Mouse (Mus musculus) c-Kit-positive CD71-negative TER-119-negative erythroid progenitor cells, embryonic 14.5 days (primary cell): Measurements from ENCODE around the gene Slc9a3r2.
A peak's percentile ranks its signal among the peaks of the same experiment; 100 is the strongest.
"Not testable (repeated sequence)": the region's sequence is repeated elsewhere in the genome, so short reads cannot be mapped to it uniquely, and the experiment has no call there.

ENCODE experiments used
- DNase-seq: peaks from one replicate; pipeline ENCODE4 v3.0.0-alpha.2; 2013; ENCODE audit warnings: low read depth

Slc9a3r2 gene

DNA sequence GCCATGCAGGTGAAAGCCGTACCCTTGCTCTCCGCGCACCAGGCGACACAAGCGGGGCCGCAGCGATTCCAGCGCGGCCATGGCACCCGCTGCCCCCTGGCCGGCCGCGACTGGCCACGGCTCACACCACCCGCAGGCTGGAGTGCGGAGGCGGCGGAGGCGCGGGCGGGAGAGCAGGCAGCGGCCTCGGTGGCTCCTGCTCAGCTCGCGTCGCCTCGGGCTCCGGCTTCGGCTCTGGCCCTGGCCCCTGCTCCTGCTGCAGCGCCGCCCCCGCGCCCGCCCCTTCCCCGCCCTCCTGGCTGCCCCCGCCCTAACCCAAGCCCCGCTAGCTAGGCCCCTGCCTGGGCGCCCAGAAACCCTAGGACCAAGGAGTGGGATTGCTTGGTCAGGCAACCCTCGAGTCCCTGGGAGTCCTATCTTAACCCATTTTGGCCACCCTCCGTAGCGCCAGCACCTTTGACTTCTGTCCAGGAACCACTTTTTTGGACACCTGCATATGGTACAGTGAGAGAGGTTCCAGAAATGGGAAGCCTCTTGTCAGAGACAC, at the start of gene Slc9a3r2:
TSS of gene Slc9a3r2 (minus strand) at position 258 of the 547 bp plus-strand sequence.
- DNase-seq = no peak

GRCm38 (mm10) chr17:24699473-24699872, 49.3 kb upstream of the Slc9a3r2 start:
- no peak for DNase-seq

- no peak for DNase-seq
Measured at GRCm38 (mm10) chr17:24698715-24699114, 48.6 kb upstream of the Slc9a3r2 start.

GRCm38 (mm10) chr17:24697985-24698384, 47.9 kb upstream of the Slc9a3r2 start:
- no peak for DNase-seq

GRCm38 (mm10) chr17:24696011-24696697, 46.0 kb upstream of the Slc9a3r2 start, which contains the start of the genes Gfer and Noxo1:
TSS of gene Gfer (minus strand) at chr17:24696156.
TSS of gene Noxo1 (plus strand) at chr17:24696234.
- DNase-seq = peak; percentile 72

GRCm38 (mm10) chr17:24695326-24696010, 45.3 kb upstream of the Slc9a3r2 start:
- no peak for DNase-seq

DNA sequence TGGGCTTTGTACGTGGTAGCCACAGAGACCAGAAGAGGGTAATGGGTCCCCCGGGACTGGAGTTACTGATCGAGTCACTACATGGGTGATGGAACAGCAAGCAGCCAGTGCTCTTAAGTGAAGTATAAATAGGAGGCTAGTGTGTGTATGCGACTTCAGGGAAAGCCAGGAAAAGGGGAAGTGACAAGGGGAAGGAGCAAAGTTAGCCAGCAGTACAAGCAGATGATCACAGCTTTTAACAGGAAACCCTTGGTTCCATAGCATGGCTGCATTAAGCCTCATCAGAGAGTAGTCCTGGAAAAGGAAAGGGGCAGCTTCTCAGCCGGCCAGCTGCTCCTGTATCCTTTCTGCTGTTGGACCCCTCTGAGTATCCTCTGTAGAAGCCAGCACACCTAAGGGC, 42.3 kb upstream of the Slc9a3r2 start:
- no peak for DNase-seq

GRCm38 (mm10) chr17:24689251-24690081, 39.3 kb upstream of the Slc9a3r2 start, which contains the start of gene Syngr3:
TSS of gene Syngr3 (minus strand) at chr17:24689955.
- DNase-seq = no peak

- DNase-seq = no peak
Measured at GRCm38 (mm10) chr17:24687599-24687998, 37.5 kb upstream of the Slc9a3r2 start.

DNA sequence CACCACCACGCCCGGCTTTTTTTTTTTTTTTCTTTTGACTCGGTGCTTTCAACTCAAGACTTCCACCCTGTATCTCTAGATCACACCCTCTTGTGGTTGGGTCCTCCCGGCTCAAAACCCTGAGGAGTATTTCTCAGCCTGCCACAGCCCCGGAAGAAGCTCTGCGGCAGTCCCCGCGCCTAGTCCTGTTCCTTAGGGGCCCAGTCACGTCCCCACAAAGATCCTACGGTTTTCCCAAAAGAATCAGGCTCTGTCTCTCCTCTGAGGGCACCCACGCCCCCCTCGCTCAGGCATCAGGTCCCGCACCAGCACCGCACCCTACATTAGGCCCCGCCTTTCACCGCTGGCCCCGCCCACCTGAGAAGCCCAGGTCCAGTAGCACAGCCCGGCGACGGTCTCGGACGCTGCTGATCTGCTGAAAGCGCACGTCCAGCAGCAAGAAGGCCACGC, 37.0 kb upstream of the Slc9a3r2 start:
- DNase-seq = no peak

DNA sequence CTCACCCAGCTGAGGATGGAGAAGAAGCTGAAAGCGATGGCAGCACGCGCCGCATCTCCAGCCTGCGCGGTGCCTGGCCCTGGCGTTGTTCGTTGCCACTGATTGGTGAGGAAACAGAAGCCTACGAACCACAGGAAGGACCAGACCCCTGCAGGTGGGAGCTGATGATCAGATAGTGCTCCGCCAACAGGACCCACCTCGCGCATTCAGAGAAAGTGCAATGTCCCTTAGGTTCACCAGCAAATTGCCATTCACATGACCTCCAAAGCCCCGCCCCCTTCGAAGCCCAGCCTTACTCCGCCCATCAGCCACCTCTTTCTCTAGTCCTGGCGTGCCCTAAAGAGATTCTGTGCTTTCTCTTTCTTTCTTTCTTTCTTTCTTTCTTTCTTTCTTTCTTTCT, 36.4 kb upstream of the Slc9a3r2 start:
- DNase-seq = no peak

DNA sequence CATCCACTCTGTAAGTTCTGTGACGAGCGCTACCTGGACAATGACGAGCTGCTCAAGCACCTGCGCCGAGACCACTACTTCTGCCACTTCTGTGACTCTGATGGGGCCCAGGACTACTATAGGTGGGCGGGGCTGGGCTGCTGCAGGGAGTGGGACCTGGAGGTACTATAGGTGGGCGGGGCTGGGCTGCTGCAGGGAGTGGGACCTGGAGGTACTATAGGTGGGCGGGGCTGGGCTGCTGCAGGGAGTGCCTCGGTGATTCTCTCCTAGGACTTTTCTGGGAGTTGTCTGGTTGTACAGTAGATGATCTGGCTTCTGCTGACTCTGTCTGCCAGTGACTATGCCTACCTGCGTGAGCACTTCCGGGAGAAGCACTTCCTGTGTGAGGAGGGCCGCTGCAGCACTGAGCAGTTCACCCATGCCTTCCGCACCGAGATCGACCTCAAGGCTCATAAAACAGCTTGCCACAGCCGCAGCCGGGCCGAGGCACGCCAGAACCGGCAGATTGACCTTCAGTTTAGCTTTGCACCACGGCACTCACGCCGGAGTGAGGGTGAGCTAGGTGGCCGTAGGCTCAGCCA, 27.5 kb upstream of the Slc9a3r2 start:
- no peak for DNase-seq

DNA sequence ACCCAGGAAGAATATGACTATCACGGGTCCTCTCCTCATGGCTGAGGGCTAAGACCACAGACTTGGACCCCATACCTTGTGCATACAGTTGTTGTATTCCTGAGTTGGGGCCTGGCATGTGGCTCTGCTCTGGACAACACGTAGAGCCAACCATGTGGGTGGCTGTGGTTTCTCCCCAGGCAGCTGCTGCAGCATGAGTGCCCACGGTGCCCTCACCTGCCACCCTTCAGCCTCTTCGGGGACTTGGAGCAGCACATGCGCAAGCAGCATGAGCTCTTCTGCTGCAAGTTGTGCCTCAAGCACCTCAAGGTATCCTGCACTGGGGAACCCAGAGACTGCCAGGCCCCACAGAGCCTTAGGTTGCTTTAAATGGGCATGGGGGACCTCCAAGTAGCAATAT, 26.8 kb upstream of the Slc9a3r2 start:
- DNase-seq = no peak

DNA sequence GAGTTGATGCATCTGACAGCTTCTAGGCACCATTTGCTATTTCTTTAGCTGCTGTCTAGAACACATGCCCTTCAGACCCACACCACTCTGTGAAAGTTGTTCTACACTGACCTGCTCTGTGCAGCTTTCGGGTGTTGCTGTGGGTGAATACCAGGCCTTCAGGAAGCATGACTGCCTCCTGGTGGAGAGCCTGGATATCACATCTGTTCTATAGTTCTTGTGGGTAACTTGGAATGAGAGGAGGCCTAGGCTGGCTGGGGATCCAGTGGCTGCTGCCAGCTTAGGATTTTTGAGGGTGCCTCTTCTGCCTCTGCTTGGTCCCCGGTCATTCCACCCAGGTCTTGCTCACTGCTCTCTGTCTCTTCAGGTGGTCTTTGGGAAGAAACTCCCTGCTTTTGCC, 26.1 kb upstream of the Slc9a3r2 start:
- peak; percentile 75 for DNase-seq

DNA sequence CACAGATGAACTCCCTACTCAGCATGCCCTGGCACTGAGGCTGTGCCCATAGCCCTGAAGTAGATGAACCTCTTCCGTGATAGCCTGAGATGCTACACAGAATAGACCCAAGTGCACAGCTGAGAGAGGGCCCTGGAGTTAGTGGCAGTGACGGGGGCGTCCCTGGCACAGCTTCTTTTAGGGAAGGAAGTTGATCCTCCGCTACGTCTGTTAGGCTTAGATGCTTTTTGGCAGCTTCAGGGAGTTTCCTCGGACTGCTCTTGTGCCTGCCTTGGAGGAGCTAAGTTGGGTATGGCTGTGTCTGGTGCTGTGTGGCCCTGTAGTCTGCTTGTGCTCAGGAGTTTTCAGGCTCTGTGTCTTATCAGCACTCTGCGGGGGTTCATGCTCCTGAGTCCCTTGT, 24.1 kb upstream of the Slc9a3r2 start:
- no peak for DNase-seq

DNA sequence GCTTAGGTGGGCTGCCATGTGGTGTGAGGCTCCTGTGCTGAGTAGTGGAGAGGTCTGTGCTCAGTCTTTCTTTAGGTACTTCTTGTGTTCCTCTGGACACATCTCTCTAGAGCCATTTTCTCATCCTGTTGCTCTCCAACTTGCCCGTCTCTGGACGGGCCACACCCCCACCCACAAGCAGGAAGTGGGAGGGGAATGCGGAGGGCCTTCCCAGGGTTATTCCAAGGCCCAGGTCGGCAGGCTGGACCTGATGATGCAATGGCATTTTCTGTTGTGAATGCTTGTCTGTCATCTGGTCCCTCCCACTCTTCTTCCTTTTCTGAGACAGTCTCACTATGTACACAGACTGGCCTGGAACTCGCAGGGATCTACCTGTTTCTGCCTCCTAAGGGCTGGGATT, 22.0 kb upstream of the Slc9a3r2 start:
- no peak for DNase-seq

DNA sequence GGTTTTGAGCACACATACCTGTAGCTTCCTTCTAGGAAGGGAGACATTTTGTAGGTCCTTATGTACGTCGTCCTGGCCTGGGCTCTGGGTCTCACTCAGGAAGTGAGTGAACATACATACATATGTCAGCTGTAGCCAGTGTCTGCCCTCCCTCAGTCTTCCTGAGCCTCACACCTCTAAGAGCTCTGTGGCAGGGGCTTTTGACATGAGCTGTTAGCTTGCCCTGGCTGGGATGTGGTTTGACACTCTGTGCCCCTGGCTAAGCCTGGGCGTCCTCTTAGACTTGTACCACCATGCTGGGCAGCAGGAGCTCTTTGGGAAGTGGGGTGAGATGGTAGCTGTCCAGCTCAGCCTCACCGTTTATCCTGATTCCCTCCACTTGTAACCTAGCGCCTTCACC, 21.2 kb upstream of the Slc9a3r2 start:
- DNase-seq = no peak

DNA sequence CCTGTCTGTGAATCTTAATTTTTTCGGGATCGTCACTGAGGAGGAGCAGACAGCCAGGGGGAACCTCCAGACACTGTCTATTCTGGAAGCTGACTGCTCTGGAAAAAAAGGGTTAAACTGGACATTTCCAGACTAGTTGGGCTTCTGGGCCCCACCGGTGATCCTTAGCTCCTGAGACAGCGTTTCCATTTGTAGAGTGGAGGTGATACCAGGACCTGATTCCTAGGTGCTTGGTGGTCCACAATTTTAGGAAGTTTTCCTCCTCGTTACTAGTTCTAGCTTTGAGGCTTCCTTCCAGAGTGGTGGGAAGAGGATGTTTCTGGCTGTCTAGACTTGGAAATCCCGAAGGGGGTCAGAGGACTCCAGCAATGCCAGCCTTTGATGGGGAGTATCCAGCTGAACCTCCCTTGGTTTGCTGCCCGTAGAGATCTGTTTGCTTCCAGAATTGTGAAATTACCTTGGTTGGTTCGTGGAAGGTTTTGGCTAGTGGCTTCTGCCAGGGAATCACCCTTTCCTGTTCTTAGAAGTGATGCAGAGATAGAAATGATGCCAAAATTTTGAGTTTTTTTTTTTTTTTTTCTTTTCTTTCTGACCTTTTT, 20.2 kb upstream of the Slc9a3r2 start:
- no peak for DNase-seq

DNA sequence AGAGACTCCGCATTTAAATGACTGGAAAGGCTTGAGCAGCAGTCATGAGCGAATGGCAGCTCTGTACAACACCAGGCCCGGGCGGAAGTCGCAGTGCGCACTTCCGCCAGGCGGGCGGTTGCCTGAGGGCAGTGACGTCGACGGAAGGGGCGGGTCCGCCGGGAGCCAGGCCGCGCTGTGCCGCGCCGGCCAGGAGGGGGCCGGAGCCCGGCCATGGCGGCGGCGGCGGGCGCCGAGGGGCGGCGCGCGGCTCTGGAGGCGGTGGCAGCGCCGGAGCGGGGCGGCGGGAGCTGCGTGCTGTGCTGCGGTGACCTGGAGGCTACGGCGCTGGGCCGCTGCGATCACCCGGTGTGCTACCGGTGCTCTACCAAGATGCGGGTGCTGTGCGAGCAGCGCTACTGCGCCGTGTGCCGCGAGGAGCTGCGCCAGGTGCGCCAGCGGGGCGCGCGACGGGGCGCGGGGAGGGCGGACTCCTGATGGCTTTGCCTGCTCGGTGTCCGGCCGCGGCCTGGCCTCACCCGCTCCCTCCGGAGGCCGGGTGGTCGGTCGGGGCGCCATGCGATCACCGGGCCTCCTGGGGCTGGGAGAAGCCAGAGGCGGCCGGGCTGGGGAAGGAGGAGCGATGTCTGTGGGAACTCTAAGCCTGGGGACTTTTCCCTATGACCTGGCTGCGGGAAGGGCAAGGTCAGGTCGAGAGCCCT, 19.6 kb upstream of the Slc9a3r2 start, which contains the start of gene Zfp598:
TSS of gene Zfp598 (plus strand) at position 143 of the 701 bp plus-strand sequence.
- peak; percentile 78 for DNase-seq

GRCm38 (mm10) chr17:24669214-24669544, 19.1 kb upstream of the Slc9a3r2 start:
- DNase-seq = not testable (repeated sequence)

DNA sequence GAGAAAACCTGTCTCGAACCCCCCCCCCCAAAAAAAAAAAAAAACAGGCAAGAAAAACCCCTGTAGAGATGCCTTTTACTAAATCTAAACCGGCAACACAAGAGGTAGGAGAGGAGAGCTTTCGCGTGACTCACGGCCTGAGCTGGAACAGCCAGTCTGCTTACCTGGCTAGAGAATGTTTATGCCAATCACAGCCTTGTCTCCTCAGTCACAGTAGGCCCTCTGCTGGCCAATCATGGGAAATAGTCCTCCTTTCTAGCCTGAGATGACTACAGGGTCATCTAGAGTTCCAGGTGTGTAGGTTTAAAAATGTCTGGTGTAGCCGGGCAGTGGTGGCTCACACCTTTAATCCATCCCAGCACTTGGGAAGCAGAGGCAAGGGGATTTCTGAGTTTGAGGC, 17.3 kb upstream of the Slc9a3r2 start:
- DNase-seq = no peak
